Mouse (Mus musculus) spleen, postnatal 4 days (tissue): ENCODE results near the gene Nelfb.
A peak's percentile ranks its signal among the peaks of the same experiment; 100 is the strongest.

ENCODE experiments used
- DNase-seq, 2 experiments: peaks; one replicate each; pipeline ENCODE4 v3.0.0; 2022; ENCODE audit warnings: low spot score in 2 of 2

Nelfb gene

GRCm38 (mm10) chr2:25176573-25176972 is 34.7 kb downstream of the Nelfb start:
- no peak for DNase-seq

DNA sequence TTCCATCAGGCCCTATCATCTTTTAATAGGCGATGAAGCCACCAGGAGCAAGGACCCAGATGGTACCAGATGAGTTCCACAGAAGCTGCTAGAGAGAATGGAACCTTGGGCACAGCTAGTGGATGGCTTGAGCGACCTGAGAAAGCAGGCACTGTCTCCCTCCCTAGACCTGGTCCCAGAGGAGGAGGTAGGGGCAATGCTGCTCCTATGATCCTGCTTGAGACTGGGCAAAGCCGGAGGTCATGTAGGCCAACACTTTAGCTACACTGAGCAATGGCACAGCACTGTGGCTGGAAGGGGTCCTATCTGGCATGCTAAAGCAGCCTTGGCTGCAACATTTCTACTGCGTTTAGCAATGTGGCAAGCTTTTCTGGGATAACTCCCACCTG is 35.6 kb downstream of the Nelfb start:
- DNase-seq: peak in 1 of 2 experiments; percentile 55

DNA sequence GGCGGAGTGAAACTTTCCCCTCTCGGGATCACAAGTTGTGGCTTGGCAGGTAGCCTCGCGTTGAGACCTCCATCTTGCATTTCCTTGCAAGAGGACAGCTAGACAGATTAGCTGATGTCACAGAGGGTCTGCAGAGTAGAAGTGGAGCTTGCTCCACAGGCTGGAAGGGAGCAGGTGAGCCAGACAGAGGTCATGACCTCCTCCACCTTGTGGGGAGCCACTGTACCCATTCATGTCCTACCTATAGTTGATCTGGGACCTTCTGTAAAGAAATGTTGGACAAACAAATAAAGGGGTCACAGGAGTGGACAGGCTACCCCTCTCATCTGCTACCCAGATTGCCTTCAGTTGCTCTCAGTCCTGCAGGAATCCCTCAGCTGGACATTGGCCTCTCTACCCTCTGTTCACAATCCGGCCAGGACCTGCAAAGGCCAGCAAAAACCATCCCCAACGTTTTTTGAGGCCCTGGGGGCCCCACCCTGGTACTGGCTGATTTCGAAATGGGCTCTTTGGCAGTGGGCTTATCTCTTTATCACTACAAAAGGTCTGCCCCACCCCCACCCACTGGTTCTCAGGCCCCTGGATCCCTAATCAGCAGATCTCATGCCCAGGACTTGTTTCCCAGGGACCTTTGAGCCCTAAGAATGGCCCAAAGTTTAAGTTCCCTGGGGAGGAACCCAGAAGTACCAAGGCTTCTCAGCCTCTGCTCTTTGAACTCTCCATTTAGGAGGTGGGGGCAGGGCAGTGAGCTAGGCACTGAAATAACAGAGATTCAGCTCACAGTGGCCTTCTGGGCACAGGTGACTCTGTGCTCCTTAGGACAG is 36.2 kb downstream of the Nelfb start:
- no peak for DNase-seq

- peak in 1 of 2 experiments; percentile 58 for DNase-seq
These were observed 37.5 kb downstream of the Nelfb start for GRCm38 (mm10) chr2:25173821-25174220.

DNA sequence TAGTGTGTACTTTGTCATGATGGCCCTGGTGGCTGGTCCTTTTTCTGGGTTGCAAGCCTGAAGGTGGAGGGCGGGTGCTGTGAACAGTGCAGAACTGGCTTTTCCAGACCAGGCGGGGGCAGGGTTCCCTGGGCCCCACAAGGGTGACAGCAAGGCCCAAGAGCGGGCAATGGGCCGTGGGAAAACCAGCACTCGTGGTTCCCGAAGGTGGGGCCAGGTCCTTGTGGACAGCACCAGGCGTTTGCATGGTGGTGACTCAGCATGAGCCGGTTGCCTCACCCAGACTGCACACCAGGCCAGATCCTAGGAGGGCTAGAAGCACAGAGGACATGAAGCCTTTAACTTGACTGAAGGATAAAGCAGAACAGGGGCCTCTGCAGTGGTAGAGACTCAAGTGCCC is 38.7 kb downstream of the Nelfb start:
- DNase-seq: peak in 1 of 2 experiments; percentile 70

DNA sequence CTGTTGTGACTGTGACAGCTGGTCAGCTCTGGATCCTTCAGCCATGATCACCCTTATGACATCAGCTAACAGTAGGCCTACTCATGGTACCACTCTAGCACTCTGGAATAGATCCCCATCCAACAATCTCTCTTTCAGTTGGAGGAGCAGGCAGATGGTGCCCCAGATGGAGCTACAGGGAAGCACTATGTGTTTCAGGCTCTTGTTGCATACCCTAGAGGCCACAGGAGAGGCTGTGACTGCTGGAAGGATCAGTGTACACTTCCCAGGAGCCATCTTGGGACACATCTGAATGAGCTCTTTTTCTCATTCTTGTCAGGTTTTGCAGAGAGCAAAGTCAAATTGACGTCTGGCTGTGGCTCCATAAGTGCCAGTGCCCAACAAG is 39.5 kb downstream of the Nelfb start:
- no peak for DNase-seq

DNA sequence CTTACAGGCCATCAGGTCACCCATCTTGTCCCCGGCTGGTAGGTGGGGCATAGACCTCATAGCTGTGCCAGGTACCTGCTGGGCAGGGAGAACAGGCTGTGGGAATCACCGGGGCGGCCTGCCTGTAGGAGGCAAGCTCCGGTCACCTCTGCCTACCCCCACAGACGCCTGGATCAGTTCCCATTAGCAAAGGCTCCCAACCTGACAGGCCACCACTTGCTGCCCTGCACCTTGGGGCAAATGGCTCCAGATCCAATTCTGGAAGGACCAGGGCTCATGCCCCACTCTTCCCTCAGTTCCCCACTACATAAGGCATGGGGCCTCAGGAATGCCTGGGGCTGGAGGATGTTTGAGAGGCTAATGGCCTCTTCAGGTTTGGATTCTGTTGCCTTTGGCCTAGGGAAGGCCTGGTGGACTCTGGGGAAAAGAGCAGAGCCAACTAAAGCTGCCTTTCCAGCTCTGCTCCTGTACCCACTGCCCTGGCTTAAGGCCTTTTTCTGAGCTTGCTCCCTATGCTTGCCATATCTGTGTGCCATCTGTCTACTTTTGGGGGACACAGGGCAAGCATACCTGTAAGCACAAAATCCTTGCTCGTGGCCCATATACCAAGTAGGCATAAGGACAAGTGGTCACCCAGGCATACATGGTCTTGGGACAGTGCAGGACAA is 40.1 kb downstream of the Nelfb start:
- DNase-seq: peak in 1 of 2 experiments; percentile 61

GRCm38 (mm10) chr2:25170326-25171100 is 40.8 kb downstream of the Nelfb start:
- DNase-seq: peak in 1 of 2 experiments; percentile 60

- no peak for DNase-seq
These were observed 41.5 kb downstream of the Nelfb start for GRCm38 (mm10) chr2:25169778-25170177.

DNA sequence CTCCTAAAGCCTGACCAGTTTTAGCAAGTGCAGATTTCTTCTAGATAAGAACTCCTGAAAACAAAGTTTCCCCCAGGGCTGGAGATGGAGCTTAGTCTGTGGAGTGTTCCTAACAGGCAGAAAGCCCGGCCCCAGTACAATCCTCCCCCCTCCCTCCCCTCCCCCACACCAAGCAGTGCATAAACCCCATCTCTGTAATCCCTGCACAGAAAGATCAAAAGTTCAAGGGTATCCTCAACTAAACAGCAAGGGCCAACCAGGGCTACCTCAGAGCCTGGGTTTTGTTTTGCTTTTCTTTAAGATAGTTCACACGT is 42.7 kb downstream of the Nelfb start:
- DNase-seq: no peak

GRCm38 (mm10) chr2:25167919-25168664 is 43.2 kb downstream of the Nelfb start:
- peak; percentile 68 to 80 for DNase-seq

- no peak for DNase-seq
These were observed 43.8 kb downstream of the Nelfb start for GRCm38 (mm10) chr2:25167481-25167880.

DNA sequence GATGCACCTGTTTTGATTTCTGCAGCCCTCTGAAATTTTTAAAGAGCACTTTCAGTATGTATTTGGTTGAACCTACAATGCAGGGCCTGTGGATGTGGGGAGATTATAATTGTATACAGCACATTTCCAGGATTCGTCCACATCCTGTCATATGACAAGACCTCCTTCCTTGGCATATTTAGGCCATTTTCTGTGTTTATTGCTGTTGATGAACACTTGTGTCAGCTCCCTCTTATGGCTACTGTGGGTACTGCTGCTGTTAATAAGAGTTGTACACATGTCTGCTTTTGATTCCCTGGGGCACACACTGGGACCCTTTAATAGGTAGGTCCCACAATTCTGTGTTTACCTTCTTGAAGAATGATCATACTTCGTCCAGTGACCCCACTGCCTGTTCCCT is 53.6 kb downstream of the Nelfb start:
- DNase-seq: peak; percentile 57 to 74

- DNase-seq: no peak
These were observed 54.3 kb downstream of the Nelfb start for GRCm38 (mm10) chr2:25156990-25157389.

GRCm38 (mm10) chr2:25156177-25156576 is 55.1 kb downstream of the Nelfb start:
- DNase-seq: no peak

- no peak for DNase-seq
These were observed 59.9 kb downstream of the Nelfb start for GRCm38 (mm10) chr2:25151280-25151956.
